Mouse (Mus musculus) embryonic fibroblast, embryonic 13.5 days (primary cell): ENCODE measurements around the gene Por.

Experiments
- CTCF ChIP-seq: IDR thresholded peaks from 2 replicates; pipeline ENCODE4 v1.5.1; 2011; ENCODE audit warnings: mild to moderate bottlenecking, control low read depth, low read length, moderate library complexity, borderline replicate concordance; ENCODE audit not compliant: insufficient read depth
- POLR2A ChIP-seq: IDR thresholded peaks from 2 replicates; pipeline ENCODE4 v1.6.1; 2011; ENCODE audit warnings: low read depth, mild to moderate bottlenecking, control low read depth, low read length, moderate library complexity

DNA sequence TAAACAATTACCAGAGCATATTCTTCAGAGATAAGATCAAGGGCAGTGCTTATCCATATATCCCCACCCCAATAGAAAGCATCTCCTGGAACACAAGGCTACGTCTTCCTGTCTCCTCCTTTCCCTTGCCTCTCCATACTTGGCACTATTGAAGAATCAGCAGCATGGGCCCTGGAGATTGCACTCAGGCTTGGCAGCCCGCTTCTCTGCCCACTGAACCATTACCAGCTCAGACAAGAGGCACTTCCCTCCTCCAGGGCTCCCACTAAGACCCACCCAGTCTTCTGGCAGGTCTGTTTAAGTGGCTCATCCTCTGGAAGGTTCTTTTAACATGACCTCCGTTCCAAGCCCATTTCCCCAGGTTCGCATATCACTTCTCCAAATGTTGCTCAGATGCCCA is 106.7 kb downstream of the Por start:
- no peak for TF ChIP-seq POLR2A
- TF ChIP-seq CTCF = no peak
